Mouse (Mus musculus) ES-E14 (cell line): ENCODE measurements at regions not wholly inside any gene's neighbourhood (a gene's known extent, or its start where the extent isn't known, plus 50 kb on each side); places are given as distances from the start of the nearest gene placed in this dataset.

Source experiments
- DNase-seq: peaks from one replicate; pipeline ENCODE4 v3.0.0-alpha.2; 2013; ENCODE audit warnings: low read depth, low spot score
- H3K27ac ChIP-seq: 2 replicates; pipeline ENCODE4 v1.5.1; 2012; ENCODE audit warnings: low read depth, mild to moderate bottlenecking, low read length, moderate library complexity, mixed read lengths; ENCODE audit not compliant: poor library complexity, insufficient read depth, severe bottlenecking
- H3K36me3 ChIP-seq: 2 replicates; pipeline ENCODE4 v1.6.1; 2012; ENCODE audit warnings: mild to moderate bottlenecking, low read length, moderate library complexity, mixed read lengths; ENCODE audit not compliant: control insufficient read depth, poor library complexity, insufficient read depth, severe bottlenecking
- H3K4me1 ChIP-seq, 2 experiments: fragments of 150-350 bp in 1 of 2; sonication (generic) in 1 of 2; 2 replicates each; pipeline ENCODE4 v1.6.1; 2012; ENCODE audit warnings: low read length in 2 of 2, mild to moderate bottlenecking in 1 of 2, mixed read lengths in 1 of 2; ENCODE audit not compliant: control insufficient read depth in 2 of 2, insufficient read depth in 2 of 2, poor library complexity in 1 of 2
- H3K4me3 ChIP-seq, 2 experiments: fragments of 150-350 bp in 1 of 2; sonication (generic) in 1 of 2; 2 replicates each; pipeline ENCODE4 v1.5.1; 2012; ENCODE audit warnings: low read length in 2 of 2, low read depth in 1 of 2, mild to moderate bottlenecking in 1 of 2, mixed read lengths in 1 of 2; ENCODE audit not compliant: insufficient read depth in 1 of 2, poor library complexity in 1 of 2, severe bottlenecking in 1 of 2
- H3K9ac ChIP-seq: 2 replicates; pipeline ENCODE4 v1.6.1; 2012; ENCODE audit warnings: low read depth, mild to moderate bottlenecking, low read length, mixed read lengths; ENCODE audit not compliant: poor library complexity, insufficient read depth, severe bottlenecking
- H3K9me3 ChIP-seq: fragments of 150-350 bp; sonication (generic); 2 replicates; pipeline ENCODE4 v1.6.1; 2012; ENCODE audit warnings: low read depth, mild to moderate bottlenecking, low read length; ENCODE audit not compliant: control insufficient read depth, insufficient read depth
- CHD2 ChIP-seq: IDR thresholded peaks from 2 replicates; pipeline ENCODE4 v1.6.1; 2014; ENCODE audit warnings: mild to moderate bottlenecking, low read depth, low read length, inconsistent platforms
- HCFC1 ChIP-seq: IDR thresholded peaks from 2 replicates; pipeline ENCODE4 v1.6.1; 2012; ENCODE audit warnings: low read length, inconsistent platforms, borderline replicate concordance; ENCODE audit not compliant: insufficient read depth
- MAFK ChIP-seq: IDR thresholded peaks from 2 replicates; pipeline ENCODE4 v1.6.1; 2014; ENCODE audit warnings: mild to moderate bottlenecking, low read depth, low read length, inconsistent platforms; ENCODE audit not compliant: insufficient read depth
- ZC3H11A ChIP-seq: IDR thresholded peaks from 2 replicates; pipeline ENCODE4 v1.6.1; 2012; ENCODE audit warnings: low read depth, mild to moderate bottlenecking, inconsistent platforms, low read length, borderline replicate concordance
- ZNF384 ChIP-seq: IDR thresholded peaks from 2 replicates; pipeline ENCODE4 v1.6.1; 2012; ENCODE audit warnings: low read depth, low read length, inconsistent platforms
- in situ Hi-C, 2 experiments: fragments of 600-800 bp; cut with MboI; formaldehyde crosslinking; loops; one replicate each; pipeline ENCODE4 v1.15.1; 2025; ENCODE audit warnings: low sequenced_read_pairs in 2 of 2, inconsistent platforms in 1 of 2; ENCODE audit not compliant: unreplicated experiment in 2 of 2

GRCm38 (mm10) chr1:121116626-121117025, 215.8 kb downstream of the Insig2 start:
- Histone ChIP-seq H3K36me3 (no peaks in the 10 kb centered on the region), H3K9me3 (no peaks in the 10 kb centered on the region), H3K4me1 (no peaks in the 10 kb centered on the region), H3K27ac (no peak overlapping the region), H3K9ac (no peak overlapping the region), H3K4me3 (no peak overlapping the region)
- TF ChIP-seq CHD2 (no peak), MAFK (no peak), HCFC1 (no peak), ZC3H11A (no peak), ZNF384 (no peak)
- in situ Hi-C loops, result no loop called here
- DNase-seq, result no peak

GRCm38 (mm10) chr1:121123436-121123835, 209.0 kb downstream of the Insig2 start:
- H3K36me3 ChIP-seq, result no peaks in the 10 kb centered on the region
- DNase-seq, result peak; percentile 28
- peaks cover 0 to 7% of the 10 kb centered on the region in 2 experiments; a peak in 2 of 4 replicates for H3K4me1 ChIP-seq
- H3K9me3 ChIP-seq, result no peaks in the 10 kb centered on the region
- H3K9ac ChIP-seq, result no peak overlapping the region
- no peak overlapping the region for H3K27ac ChIP-seq
- no peak overlapping the region for H3K4me3 ChIP-seq
- in situ Hi-C loops, result no loop called here
- no peak for TF ChIP-seq MAFK
- no peak for TF ChIP-seq ZC3H11A
- no peak for TF ChIP-seq ZNF384
- no peak for TF ChIP-seq HCFC1
- no peak for TF ChIP-seq CHD2

- no peak overlapping the region for H3K27ac ChIP-seq
- no peak for TF ChIP-seq ZNF384
- no peak for TF ChIP-seq HCFC1
- no peak for TF ChIP-seq CHD2
- no peak for TF ChIP-seq MAFK
- TF ChIP-seq ZC3H11A, result no peak
- in situ Hi-C loops, result no loop called here
- no peaks in the 10 kb centered on the region for H3K36me3 ChIP-seq
- no peak overlapping the region for H3K9ac ChIP-seq
- H3K4me1 ChIP-seq, result no peaks in the 10 kb centered on the region
- no peak for DNase-seq
- H3K4me3 ChIP-seq, result no peak overlapping the region
- H3K9me3 ChIP-seq, result no peaks in the 10 kb centered on the region
Measured at GRCm38 (mm10) chr1:121136284-121136683, 196.1 kb downstream of the Insig2 start.

GRCm38 (mm10) chr1:121136846-121137245, 195.5 kb downstream of the Insig2 start:
- Histone ChIP-seq H3K9me3 (no peaks in the 10 kb centered on the region), H3K4me3 (no peak overlapping the region), H3K9ac (no peak overlapping the region), H3K27ac (no peak overlapping the region), H3K36me3 (no peaks in the 10 kb centered on the region), H3K4me1 (no peaks in the 10 kb centered on the region)
- no peak for DNase-seq
- in situ Hi-C loops, result no loop called here
- no peak for TF ChIP-seq CHD2
- TF ChIP-seq HCFC1, result no peak
- no peak for TF ChIP-seq MAFK
- TF ChIP-seq ZC3H11A, result no peak
- no peak for TF ChIP-seq ZNF384

GRCm38 (mm10) chr1:121144981-121145380, 187.4 kb downstream of the Insig2 start:
- in situ Hi-C loops, result no loop called here
- no peak for TF ChIP-seq MAFK
- no peak for TF ChIP-seq HCFC1
- no peak for TF ChIP-seq CHD2
- no peak for TF ChIP-seq ZC3H11A
- TF ChIP-seq ZNF384, result no peak
- no peaks in the 10 kb centered on the region for H3K4me1 ChIP-seq

More at GRCm38 (mm10) chr1:121144981-121145380, 187.4 kb downstream of the Insig2 start:
- H3K4me3 ChIP-seq, result no peak overlapping the region
- H3K9ac ChIP-seq, result no peak overlapping the region
- H3K36me3 ChIP-seq, result no peaks in the 10 kb centered on the region
- no peak overlapping the region for H3K27ac ChIP-seq
- no peaks in the 10 kb centered on the region for H3K9me3 ChIP-seq
- DNase-seq, result no peak
